Mouse (Mus musculus): ENCODE results near the gene Zfp536. TPM values are rescaled to one million over a fixed set of nuclear protein-coding genes. Genes with fewer than 3 reads are reported as not detected.

The Zfp536 gene
- polyA plus RNA-seq, 1 experiment = not detected

DNA sequence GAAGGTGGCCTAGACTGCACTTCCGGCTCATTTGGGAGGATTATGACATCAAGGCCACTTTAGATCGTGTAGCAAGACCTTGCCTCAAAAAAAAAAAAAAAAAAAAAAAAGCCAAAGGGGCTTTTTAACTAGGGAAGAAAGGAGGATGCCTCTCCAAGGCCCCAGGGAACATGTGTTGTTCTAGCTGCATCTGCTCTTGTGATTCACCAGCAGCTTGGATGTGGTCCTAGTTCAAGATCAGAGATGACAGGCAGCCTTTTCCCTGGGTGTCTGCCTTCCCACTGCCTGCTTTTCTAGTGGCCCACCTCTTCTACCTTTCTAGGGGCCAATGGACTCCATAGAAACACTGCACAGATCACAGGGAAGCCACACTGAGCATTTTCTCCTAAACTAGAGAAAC, 350.5 kb downstream of the Zfp536 start:
- H3K4me1 ChIP-seq (ENCODE audit: control insufficient read depth, insufficient read depth, low read length) = no peaks in the 10 kb centered on the region
- no peak for TF ChIP-seq CTCF (IDR thresholded peaks at IDR 0.05; ENCODE audit: low read depth, low read length)
- TF ChIP-seq POLR2A (IDR thresholded peaks at IDR 0.05; ENCODE audit: borderline replicate concordance, low read depth, low read length) = no peak
- H3K27ac ChIP-seq (ENCODE audit: insufficient read depth, low read depth, low read length) = no peak overlapping the region
- H3K4me3 ChIP-seq (ENCODE audit: insufficient read depth, low read length) = no peak overlapping the region

Other genes with a start within 250 kb of the Zfp536 start
- 21.0 and 21.1 TPM in 2 replicates for gene Uri1, start 249.9 kb upstream of the Zfp536 start, polyA plus RNA-seq (2012; ENCODE audit: insufficient read depth, insufficient read length, missing spikeins)

All from bone marrow macrophage, adult 2 months (primary cell).